Mouse (Mus musculus): ENCODE results near the gene Plekhh3.

Plekhh3 gene

DNA sequence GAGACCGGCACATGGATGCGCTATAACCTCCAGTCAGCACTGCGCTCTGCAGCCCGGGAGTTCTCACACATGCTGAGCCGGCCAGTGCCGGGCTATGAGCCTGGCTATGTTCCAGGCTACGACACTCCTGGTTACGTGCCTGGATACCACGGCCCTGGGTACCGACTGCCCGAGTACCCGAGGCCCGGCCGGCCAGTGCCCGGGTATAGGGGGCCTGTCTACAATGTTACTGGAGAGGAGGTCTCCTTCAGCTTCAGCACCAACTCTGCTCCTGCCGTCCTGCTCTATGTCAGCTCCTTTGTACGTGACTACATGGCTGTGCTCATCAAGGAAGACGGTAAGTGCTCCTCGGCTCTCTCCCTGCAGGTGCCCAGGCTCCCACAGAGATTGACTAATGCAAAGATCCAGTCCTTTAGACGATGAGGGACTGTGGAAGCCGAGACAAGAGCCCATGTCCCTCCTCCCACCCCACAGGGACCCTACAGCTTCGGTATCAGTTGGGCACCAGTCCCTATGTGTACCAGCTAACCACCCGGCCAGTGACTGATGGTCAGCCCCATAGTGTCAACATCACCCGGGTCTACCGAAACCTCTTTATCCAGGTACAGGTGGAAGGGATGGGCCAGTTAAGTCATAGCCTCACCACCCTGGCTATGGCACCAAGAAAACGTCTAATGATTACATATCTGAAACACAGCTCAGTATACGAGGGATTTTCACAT lies 15.5 kb upstream of the Plekhh3 start:
- DNase-seq = no peak

DNA sequence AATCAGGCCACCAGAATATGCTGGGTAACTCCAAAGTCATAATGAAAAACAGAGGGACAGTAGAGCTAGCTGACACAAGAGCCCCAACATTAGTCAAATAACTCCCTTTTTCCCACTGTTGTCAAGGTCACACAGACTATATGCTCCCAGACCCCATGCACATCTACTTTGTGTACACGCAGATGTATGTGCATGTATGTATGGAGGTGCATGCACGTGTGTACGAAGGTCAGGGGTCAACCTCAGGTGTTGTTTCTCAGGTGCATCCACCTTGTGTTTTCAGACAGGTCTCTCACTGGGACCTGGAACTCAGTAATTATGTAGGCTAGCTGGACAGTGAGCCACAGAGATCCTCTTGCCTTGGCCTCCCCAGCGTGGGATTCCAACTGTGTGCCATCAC lies 14.3 kb upstream of the Plekhh3 start:
- DNase-seq = no peak

DNA sequence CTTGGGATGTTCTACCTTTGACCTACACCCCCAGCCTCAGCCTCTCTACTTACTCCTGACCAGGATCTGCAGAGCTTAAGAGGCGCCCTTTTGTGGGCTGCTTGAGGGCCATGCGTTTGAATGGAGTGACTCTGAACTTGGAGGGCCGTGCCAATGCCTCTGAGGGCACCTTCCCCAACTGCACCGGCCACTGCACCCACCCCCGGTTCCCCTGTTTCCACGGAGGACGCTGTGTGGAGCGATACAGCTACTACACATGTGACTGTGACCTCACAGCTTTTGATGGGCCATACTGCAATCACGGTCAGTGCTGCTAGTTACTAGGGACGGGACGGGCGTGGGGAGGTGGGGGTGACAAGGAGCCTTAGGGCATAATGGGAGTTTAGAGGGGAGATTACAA lies 13.8 kb upstream of the Plekhh3 start:
- DNase-seq = no peak

DNA sequence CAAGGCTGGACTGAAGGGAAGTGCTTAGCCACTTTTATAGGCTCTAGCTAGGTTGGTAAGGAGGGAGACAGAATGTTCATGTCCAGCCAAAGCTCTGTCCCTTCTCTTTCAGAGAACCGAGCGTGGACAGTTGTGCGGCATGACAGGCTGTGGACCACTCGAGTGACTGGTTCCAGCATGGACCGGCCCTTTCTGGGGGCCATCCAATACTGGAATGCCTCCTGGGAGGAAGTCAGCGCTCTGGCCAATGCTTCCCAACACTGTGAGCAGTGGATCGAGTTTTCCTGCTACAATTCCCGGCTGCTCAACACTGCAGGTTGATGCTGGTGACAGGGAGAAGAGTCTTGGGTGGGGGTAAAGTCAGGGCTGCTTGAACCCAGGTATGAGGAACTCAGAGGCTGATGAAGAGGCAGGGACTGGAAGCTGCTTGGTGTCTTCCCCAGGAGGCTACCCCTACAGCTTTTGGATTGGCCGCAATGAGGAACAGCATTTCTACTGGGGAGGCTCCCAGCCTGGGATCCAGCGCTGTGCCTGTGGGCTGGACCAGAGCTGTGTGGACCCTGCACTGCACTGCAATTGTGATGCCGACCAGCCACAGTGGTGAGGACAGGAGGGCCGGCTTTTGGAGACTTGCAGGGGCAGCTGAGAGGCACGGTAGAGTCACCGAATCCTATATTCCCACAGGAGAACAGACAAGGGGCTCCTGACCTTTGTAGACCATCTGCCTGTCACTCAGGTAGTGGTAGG lies 11.8 kb upstream of the Plekhh3 start:
- no peak for DNase-seq

DNA sequence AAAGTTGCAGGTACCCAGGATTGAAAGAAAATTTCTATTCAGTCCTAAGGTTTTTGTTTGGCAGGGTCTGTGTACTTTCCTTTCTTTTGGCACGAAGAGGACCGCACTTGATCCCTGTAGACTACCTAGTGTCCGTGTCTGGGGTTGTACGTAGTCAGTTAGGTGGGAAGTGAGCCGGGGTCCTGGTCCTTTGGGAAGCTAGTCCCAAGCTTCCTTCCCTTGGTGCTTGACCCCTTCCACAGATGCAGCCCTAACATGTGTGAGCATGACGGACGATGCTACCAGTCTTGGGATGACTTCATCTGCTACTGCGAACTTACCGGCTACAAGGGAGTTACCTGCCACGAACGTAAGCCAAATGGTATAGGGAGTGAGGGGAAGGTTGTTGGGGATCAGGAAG lies 10.8 kb upstream of the Plekhh3 start:
- DNase-seq = no peak

DNA sequence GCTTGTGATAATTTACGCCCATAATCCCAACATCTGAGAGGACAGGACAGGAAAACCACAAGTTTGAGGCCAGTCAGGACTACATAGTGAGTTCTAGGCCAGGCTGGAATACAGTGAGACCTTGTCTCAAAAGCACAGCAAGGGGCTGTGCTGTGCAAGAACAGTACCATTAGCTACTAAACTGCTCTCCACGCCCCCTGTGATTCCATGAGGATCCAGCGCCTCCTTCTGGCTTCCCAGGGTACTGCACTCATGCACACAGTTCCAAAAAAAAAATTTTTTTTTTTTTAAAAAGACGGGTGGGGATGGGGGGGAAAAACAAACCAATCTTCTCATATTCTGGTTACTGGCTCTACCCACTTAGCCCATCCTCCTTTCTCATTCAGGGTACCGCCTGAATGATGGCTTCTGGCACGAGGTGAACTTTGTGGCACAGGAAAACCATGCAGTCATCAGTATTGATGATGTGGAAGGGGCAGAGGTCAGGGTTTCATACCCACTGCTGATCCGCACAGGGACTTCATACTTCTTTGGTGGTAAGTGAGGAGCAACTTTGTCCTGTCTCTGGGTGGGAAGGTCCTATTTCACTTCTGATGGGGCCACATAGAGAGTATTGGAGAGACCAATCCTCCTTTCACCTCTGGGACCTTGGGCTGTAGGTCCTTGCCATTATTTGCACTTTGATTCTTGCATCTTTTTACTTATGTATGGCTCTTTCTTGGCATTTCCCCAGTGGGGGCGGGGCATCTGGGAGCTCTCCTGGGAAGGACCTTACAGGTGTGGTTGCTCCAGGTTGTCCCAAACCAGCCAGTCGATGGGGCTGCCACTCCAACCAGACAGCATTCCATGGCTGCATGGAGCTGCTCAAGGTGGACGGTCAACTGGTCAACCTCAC lies 9.9 kb upstream of the Plekhh3 start:
- DNase-seq = peak; percentile 64 to 85

DNA sequence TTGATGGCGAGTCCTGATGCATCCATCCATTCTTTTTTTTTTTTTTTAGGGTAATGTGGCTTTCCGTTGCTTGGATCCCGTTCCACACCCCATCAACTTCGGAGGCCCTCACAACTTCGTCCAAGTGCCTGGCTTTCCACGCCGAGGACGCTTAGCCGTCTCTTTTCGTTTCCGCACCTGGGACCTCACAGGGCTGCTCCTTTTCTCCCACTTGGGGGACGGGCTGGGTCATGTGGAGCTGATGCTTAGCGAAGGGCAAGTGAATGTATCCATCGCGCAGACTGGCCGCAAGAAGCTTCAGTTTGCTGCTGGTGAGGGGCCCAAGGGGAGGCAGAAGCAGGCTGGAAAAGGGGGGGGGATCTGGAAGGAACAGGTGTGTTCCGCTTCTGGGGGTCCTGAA lies 9.1 kb upstream of the Plekhh3 start:
- no peak for DNase-seq

DNA sequence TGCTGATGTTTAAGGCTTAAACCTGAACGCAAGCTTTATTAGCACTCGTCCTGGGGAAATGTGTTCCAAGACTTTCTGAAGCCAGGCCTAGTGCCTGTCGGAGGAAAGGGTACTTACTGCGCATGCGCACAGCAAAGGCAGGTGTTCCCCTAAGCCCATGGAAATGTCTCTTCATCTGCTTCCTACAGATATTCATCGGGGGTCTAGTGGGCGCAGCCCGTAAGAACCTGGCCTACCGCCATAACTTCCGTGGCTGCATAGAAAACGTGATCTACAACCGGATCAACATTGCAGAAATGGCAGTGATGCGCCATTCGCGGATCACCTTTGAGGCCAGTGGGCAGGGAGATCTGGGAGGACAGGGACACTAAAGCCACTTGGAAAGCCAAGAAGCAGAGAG lies 8.2 kb upstream of the Plekhh3 start:
- DNase-seq = no peak

DNA sequence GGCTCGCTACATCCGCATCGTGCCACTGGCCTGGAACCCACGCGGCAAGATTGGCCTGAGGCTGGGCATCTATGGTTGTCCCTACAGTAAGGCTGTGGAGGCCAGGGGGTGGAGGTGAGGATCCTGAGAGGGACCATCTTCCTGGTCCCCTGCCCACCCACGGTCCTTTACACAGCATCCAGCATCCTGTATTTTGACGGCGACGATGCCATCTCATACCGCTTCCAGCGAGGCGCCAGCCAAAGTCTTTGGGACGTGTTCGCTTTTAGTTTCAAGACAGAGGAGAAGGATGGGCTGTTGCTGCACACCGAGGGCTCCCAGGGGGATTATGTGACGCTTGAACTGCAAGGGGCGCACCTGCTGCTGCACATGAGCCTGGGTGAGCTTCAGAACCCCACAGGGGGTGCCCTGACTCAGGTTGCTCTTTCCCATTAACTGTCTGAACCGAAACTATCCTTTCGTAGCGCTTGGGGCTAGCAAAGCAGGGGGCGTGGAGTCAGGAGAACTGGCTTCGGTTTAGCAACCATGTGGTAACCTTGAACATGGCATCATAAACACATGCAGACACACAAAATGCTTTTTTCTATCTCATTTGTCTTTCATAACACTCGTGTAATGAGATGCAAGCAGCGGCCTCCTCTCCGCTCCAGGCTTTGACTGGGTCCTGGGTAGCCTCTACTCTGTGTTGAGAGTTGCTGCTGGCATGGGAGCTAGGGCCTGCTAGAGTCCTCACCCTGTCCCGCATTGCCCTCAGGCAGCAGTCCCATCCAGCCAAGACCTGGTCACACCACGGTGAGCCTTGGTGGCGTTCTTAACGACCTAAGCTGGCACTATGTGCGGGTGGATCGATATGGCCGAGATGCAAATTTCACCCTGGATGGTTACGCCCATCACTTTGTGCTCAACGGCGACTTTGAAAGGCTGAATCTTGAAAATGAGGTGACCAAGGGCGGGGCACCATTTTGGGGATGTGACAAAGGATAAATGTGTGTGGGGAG lies 7.2 kb upstream of the Plekhh3 start:
- no peak for DNase-seq

DNA sequence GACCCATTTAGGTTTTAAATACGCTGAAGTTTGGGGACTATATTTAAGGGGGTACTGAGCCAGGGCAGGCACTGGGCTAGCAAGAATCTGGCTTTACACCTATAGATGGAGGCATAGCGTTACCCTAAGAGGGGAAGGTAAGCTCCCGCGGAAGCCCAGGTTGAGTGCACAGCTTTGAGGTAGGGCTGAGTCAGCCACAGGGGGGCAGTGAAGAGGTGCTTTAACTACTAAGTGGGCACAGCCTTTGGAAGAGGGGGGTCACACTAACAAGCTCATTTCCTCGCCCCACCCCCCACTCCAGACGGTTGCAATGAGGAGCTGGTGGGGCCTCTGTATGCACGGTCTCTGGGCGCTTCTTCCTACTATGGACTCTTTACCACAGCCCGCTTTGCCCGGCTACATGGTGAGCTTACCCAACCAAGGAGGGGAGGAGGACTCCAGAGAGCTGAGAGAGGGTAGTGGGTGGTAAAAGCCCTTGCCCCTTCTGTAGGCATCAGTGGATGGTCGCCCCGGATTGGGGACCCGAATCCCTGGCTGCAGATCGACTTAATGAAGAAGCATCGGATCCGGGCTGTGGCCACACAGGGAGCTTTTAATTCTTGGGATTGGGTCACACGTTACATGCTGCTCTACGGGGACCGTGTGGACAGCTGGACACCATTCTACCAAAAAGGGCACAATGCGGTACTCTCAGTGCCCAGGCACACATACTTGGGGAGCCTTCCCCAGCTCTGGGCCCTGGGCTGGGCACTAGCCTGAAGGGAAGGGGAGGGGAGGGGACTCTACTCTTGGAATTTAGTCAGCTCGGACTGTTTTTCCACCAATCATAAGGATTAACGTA lies 6.0 kb upstream of the Plekhh3 start:
- DNase-seq = peak; percentile 69 to 76

DNA sequence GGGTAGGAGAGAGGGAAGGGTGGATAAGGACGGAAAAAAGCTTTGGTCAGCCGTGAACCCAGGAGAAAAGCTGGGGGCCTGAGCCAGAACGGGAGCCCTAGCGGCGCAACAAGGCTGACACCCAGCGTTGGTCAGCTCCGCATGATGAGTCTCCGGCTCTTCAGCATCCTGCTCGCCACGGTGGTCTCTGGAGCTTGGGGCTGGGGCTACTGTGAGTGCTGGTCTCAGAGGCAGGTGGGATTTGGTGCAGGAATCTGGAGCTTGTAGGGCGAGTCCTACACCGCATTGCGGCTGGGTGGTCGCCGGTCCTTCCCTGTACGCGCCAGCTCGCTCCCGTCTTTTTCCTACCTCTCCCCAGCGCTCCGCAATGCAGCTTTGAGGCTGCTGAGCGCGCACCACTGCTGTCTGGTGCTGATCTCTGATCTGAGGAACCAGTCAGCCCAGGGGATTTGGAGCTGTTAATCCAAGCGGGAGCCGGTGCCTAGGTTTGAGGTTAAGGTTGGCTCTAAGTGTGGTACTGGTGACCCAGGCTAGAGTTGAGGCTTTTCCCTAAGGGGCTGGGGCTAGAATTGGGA lies 5.1 kb upstream of the Plekhh3 start:
- DNase-seq = peak; percentile 54 to 64

DNA sequence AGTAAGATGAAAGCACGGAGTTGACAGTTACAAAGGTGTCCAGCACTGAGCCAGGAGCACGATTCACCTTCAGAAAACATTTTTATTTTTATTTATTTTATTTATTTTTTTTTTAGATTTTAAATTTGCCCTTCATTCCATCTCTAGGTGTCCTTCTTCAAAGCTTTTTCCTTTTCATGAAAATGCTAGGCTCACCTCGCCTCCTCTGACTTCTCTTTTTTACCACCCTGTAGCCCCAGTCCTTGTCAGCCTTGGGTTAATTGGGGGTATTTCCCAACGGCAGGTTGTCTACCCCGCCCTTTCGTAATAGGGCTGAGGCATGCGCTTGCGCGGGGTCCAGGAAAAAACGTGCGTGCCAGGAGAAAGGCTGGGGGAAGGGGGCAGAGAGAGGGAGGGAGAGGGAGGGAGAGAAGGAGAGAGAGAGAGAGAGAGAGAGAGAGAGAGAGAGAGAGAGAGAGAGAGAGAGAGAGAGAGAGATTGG lies 4.5 kb upstream of the Plekhh3 start:
- DNase-seq = no peak

DNA sequence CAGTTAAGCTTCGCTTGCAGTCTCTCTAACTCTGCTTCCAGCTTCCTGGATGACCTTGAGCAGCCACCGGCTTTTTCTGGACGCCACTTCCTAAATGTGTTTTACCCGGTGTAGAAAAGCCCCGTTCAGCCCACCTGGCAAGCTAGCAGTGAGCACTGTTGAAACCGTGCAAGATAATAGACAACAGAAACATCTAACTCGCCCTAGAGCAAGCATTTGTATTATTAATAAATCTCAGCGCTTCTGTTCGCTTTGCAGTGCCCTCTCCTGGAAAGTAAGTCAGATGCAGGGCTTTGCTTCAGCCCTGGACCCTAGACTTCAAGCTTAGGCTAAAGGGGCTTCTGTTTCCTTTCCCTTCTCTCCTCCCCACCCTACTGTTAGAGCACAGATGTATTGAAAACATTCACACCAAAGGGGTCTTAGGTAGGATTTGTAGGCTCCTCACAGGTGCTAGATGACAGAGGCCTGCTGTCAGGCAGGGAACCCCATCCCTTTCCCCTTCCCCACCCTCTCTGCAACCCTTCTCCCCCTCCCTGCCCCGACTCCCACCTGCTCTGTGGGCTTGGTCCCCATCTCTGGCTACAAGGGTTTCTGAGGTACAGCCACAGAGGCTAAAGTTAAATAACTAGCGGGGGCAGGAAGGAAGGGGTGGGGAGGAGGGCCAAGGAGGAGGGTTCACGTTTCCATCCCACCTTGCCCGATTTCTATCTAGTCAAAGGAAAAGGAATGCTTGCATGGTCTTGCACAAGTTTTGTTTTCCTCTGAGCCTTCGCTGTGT lies 3.9 kb upstream of the Plekhh3 start, which contains the start of gene Ccr10:
Ccr10 (minus strand) TSS at position 593 of the 778 bp plus-strand sequence.
- no peak for DNase-seq

DNA sequence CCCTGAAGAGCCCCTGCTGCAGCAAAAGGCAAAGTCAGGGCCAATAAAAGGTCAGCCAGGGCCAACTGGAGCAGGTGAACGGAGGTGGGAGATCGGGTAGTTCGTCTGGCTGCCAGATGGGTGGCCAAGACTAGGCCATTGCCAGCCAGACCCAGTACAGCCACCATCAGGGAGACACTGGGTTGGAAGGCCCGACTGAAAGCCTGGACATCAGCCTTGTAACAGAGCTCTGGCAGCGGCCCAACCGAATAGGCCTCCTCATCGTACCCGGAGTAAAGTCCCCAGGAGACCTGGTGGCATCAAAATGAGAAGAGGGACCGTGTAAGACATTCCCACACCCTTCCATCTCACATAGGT lies 3.2 kb upstream of the Plekhh3 start:
- peak; percentile 52 to 69 for DNase-seq

DNA sequence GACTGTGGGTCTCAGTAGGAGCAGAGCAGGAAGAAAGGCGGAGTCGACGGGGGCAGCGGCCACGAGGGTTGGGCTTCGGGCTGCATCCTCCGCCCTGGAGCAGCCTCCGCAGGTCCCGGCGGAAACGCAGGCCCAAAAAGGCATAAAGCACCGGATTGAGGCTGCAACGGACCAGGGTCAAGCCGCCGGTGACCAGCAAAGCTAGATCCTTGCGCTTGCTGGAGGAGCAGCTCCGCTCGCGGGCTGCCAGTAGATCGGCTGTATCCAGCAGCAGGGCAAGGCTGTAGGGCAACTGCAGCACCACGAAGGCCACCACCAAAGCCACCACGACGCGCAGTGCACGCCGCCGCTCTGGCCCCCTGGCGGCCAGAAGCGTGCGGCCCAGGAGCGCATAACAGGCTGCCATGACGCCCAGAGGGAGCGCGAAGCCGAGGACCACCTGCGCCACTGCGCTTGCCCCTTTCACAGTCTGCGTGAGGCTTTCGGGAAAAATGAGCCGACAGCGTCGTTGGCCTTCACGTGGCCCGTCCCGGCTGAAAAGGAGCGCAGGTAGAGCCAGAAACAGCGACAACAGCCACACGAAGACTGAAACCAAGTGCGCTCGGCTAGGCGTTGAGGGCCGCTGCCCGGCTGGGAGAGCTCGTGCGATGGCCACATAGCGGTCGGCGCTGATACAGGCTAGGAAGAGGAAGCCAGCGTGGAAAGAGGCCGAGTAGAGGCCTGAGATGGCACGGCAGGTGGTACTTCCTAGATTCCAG lies 2.7 kb upstream of the Plekhh3 start:
- DNase-seq = peak; percentile 82 to 92

DNA sequence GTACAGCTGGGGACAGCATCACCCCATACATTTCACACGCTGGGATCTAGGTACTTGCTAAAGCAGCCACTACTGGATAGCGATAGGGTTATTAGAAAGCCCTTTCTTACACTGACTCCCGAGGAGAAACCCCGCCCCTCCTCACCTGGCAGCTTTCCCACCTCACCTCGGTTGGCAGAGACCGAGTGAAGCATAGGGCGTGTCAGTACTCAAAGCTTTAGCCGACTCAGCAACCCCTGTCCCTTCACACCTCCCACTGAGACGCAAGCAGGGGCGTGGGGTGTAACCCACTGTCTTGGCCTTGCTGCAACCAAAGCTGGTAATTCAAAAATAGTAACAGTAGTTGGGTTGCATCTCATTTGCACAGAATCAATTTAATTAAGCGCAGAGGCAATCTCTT lies 2.0 kb upstream of the Plekhh3 start:
- DNase-seq = peak; percentile 89 to 92

DNA sequence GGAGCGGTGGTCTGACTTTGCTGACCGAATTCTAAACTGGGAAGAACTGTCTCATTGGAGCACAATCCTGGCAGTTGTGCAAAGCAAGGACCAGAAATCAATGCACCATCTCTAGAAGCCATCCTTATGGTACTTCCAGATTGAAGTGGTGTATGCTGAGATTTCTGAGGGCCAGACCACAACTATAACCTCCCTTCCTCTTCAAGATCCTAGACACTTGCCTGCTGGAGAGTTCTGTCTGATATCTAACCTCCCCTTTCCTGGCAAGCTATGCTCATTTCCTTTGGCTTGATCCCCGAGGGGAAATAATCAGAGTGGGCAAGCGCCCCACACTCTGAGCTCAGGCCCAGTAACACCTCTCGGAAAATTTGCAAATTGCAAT lies 1.3 kb upstream of the Plekhh3 start:
- no peak for DNase-seq

DNA sequence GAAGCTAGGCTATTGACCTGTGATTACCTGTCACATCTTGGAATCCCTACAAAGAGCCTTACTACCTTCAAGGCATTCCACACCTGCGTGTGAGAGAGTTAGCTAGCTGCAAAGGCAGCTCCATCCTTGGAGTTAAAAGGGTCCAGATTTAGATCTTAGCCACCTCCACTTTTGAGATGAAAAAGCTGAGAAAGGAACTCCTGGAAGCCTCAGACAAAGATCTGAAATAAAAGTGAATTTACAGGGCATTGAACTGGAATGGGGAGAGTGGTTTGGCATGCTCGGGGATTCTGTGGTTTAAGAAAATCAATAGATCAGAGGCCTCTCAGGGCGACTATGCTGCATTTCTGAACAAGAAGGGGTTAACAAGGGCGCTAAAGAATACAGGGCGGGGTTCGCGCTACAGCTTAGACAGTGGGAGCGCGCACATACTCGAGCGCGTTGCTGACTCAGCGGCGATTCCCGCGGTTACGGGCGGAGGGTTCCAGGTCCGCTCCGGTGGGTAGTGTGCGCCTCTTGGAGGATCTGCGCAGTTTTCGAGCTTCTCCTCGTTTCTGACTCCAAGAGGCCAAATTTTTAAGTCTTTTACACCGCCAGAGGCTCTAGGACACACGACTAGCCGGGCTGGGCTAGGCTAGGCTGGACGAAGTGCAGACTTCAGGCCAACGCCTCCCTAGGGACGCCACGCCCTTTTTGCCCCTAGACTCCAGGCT lies 726 bp upstream of the Plekhh3 start:
- peak; percentile 76 to 89 for DNase-seq
